In genomic region chr14:16366986-16367385, GRCm38 (mm10) we compare ENCODE assay signal across 8 mouse cellular contexts. TPM values are rescaled to one million over a fixed set of nuclear protein-coding genes. Genes with fewer than 3 reads are reported as not detected.
DNase-seq lines count a peak whose midpoint lies in the region; ATAC-seq and TF ChIP-seq lines count a peak whose summit lies in the region.

No protein-coding gene starts in this region.

- peaks cover 18% of the 10 kb centered on the region for H3K4me1 ChIP-seq in heart, embryonic 12.5 days (replicated peaks)
- peaks cover 0 to 19% of the 10 kb centered on the region in 2 experiments; a peak in 2 of 4 replicates for H3K4me1 ChIP-seq in CH12.LX (ENCODE audit: control insufficient read depth in 1 of 2, insufficient read depth in 2 of 2)
- peaks cover 18% of the 10 kb centered on the region for H3K4me1 ChIP-seq in heart, embryonic 16.5 days (ENCODE audit: control insufficient read depth, insufficient read depth, low read length)
- peaks cover 22% of the 10 kb centered on the region for H3K4me1 ChIP-seq in liver, postnatal 0 days (ENCODE audit: insufficient read depth)

- TF ChIP-seq POLR2A in CH12.LX (IDR thresholded peaks at IDR 0.05; ENCODE audit: low read depth, low read length) = no peak

- in situ Hi-C loops in CH12.LX (cut with MboI; ENCODE audit: low pct_ligation_motif_present, low pct_unique_long_range_greater_than_20kb, low sequenced_read_pairs) = loop anchor here (5.0 to 10.0 kb wide), 2 partner anchors 65 to 122 kb away; partner anchors contain the start of genes Ngly1 and Oxsm

- H3K36me3 ChIP-seq in heart, embryonic 12.5 days = 0 out of 2 replicates have a peak, but pooled peaks cover 6% of the 10 kb centered on the region
- H3K36me3 ChIP-seq in CH12.LX (replicated peaks in 1 of 2; ENCODE audit: control insufficient read depth in 1 of 2, insufficient read depth in 1 of 2, low read length in 1 of 2) = peaks cover 4 to 5% of the 10 kb centered on the region in 2 experiments
- no peaks in the 10 kb centered on the region for H3K36me3 ChIP-seq in heart, embryonic 16.5 days (ENCODE audit: control insufficient read depth, insufficient read depth)
- no peaks in the 10 kb centered on the region; the same call in 1 of the 2 replicates for H3K36me3 ChIP-seq in liver, postnatal 0 days (replicated peaks; ENCODE audit: insufficient read depth, low read length)

- peak overlapping the region; percentile 94 for H3K4me3 ChIP-seq in heart, embryonic 12.5 days
- H3K4me3 ChIP-seq in CH12.LX (replicated peaks in 1 of 3; ENCODE audit: low read depth in 2 of 3, low read length in 2 of 3, poor library complexity in 1 of 3) = peak overlapping the region in 1 of 3 experiments; percentile 87
- H3K4me3 ChIP-seq in heart, embryonic 16.5 days (ENCODE audit: low read length) = peak overlapping the region; percentile 69
- H3K4me3 ChIP-seq in liver, postnatal 0 days (ENCODE audit: low read depth, low read length) = peak overlapping the region; percentile 79

- peaks cover 24% of the 10 kb centered on the region for H3K79me2 ChIP-seq in CH12.LX (replicated peaks; ENCODE audit: control insufficient read depth, extremely low read depth, insufficient read depth, poor library complexity, severe bottlenecking)

- 54% methylated on average over 2 of the region's 2 CpGs for WGBS in heart, embryonic 12.5 days
- 42% methylated on average over 2 of the region's 2 CpGs for WGBS in heart, embryonic 16.5 days
- 25% methylated on average over 2 of the region's 2 CpGs for WGBS in liver, postnatal 0 days (ENCODE audit: insufficient replicate concordance)

- no peak overlapping the region for H3K27ac ChIP-seq in heart, embryonic 12.5 days (ENCODE audit: poor library complexity, severe bottlenecking)
- no peak overlapping the region for H3K27ac ChIP-seq in CH12.LX (ENCODE audit: insufficient read depth, low read depth)
- H3K27ac ChIP-seq in heart, embryonic 16.5 days (ENCODE audit: low read length) = no peak overlapping the region
- peak overlapping the region; percentile 97; the same call in 1 of the 2 replicates for H3K27ac ChIP-seq in liver, postnatal 0 days (ENCODE audit: low read depth)

- no peak for DNase-seq in heart, adult 9 months (ENCODE audit: low spot score in 2 of 2)
- no peak for DNase-seq in CH12.LX (ENCODE audit: extremely low read depth)
- no peak for DNase-seq in liver, postnatal 0 days
- DNase-seq in gastrocnemius, postnatal 25 days = no peak
- DNase-seq in kidney, adult 11 months = no peak

- H3K4me2 ChIP-seq in heart, embryonic 12.5 days = peak overlapping the region; percentile 78
- peak overlapping the region; percentile 65 for H3K4me2 ChIP-seq in CH12.LX (ENCODE audit: insufficient read depth, low read depth, poor library complexity, severe bottlenecking)
- H3K4me2 ChIP-seq in heart, embryonic 16.5 days (ENCODE audit: low read depth, low read length) = peak overlapping the region; percentile 81
- H3K4me2 ChIP-seq in liver, postnatal 0 days (ENCODE audit: low read depth, low read length) = peak overlapping the region; percentile 90

- TF ChIP-seq CTCF in CH12.LX (conservative IDR thresholded peaks at IDR 0.05 in 1 of 2, IDR thresholded peaks at IDR 0.05 in 1 of 2; ENCODE audit: low read depth in 2 of 2, low read length in 2 of 2) = no peak
- 0 out of 2 replicates have a peak, but pooled peaks have one; percentile 8 for TF ChIP-seq CTCF in liver, postnatal 0 days (IDR thresholded peaks at IDR 0.05; ENCODE audit: low read depth)

- TF ChIP-seq RAD21 in CH12.LX (IDR thresholded peaks at IDR 0.05; ENCODE audit: low read depth, low read length) = no peak

- no peak for ATAC-seq in heart, embryonic 12.5 days (ENCODE audit: insufficient number of reproducible peaks, low FRiP score)
- no peak for ATAC-seq in heart, embryonic 16.5 days (replicated peaks; ENCODE audit: extremely low read depth, insufficient read depth, low FRiP score)
- ATAC-seq in liver, postnatal 0 days = no peak
- ATAC-seq in inflammation-experienced regulatory T-cells, adult 6 months = no peak

- no peak for TF ChIP-seq EP300 in CH12.LX (IDR thresholded peaks at IDR 0.05; ENCODE audit: low read length)
- no peak for TF ChIP-seq EP300 in liver, postnatal 0 days (IDR thresholded peaks at IDR 0.05; ENCODE audit: low read depth)

- no peaks in the 10 kb centered on the region for H3K27me3 ChIP-seq in heart, embryonic 12.5 days (replicated peaks)
- no peaks in the 10 kb centered on the region for H3K27me3 ChIP-seq in CH12.LX (replicated peaks)
- H3K27me3 ChIP-seq in heart, embryonic 16.5 days (ENCODE audit: control insufficient read depth, insufficient read depth, low read length) = no peaks in the 10 kb centered on the region
- no peaks in the 10 kb centered on the region for H3K27me3 ChIP-seq in liver, postnatal 0 days (ENCODE audit: insufficient read depth, low read length)

- no peaks in the 10 kb centered on the region for H3K9me3 ChIP-seq in heart, embryonic 12.5 days (replicated peaks)
- no peaks in the 10 kb centered on the region for H3K9me3 ChIP-seq in CH12.LX (replicated peaks; ENCODE audit: low read length)
- H3K9me3 ChIP-seq in heart, embryonic 16.5 days (replicated peaks; ENCODE audit: control insufficient read depth, low read length) = no peaks in the 10 kb centered on the region
- H3K9me3 ChIP-seq in liver, postnatal 0 days (ENCODE audit: low read length) = no peaks in the 10 kb centered on the region

- no peak overlapping the region for H3K9ac ChIP-seq in heart, embryonic 12.5 days
- no peak overlapping the region; the same call in 1 of the 2 replicates for H3K9ac ChIP-seq in CH12.LX (ENCODE audit: insufficient read depth, low read depth)
- peak overlapping the region; percentile 95; the same call in 1 of the 2 replicates for H3K9ac ChIP-seq in heart, embryonic 16.5 days (ENCODE audit: low read length)
- peak overlapping the region; percentile 95 for H3K9ac ChIP-seq in liver, postnatal 0 days (replicated peaks)

- dilution Hi-C loops in CH12.LX (cut with MboI; ENCODE audit: extremely low pct_ligation_motif_present, extremely low pct_unique_long_range_greater_than_20kb, low sequenced_read_pairs) = no loop called here

TF ChIP-seq in CH12.LX, 34 proteins besides CTCF, POLR2A, EP300 and RAD21:
- no peak for TF ChIP-seq MAX (IDR thresholded peaks at IDR 0.05; ENCODE audit: low read length)
- no peak for TF ChIP-seq UBTF (IDR thresholded peaks at IDR 0.05; ENCODE audit: low read depth, low read length)
- no peak for TF ChIP-seq ETS1 (conservative IDR thresholded peaks at IDR 0.05; ENCODE audit: low read depth, low read length)
- no peak for TF ChIP-seq CHD2 (IDR thresholded peaks at IDR 0.05; ENCODE audit: low read length)
- no peak for TF ChIP-seq CHD1 (IDR thresholded peaks at IDR 0.05; ENCODE audit: low read depth, low read length)
- no peak for TF ChIP-seq SIN3A (IDR thresholded peaks at IDR 0.05; ENCODE audit: low read length)
- TF ChIP-seq MXI1 (IDR thresholded peaks at IDR 0.05; ENCODE audit: low read depth, low read length) = no peak
- no peak for TF ChIP-seq USF1 (IDR thresholded peaks at IDR 0.05; ENCODE audit: low read depth, low read length)
- no peak for TF ChIP-seq PAX5 (IDR thresholded peaks at IDR 0.05; ENCODE audit: low read length)
- no peak for TF ChIP-seq MAFK (IDR thresholded peaks at IDR 0.05; ENCODE audit: insufficient replicate concordance, low read length)
- no peak for TF ChIP-seq BHLHE40 (IDR thresholded peaks at IDR 0.05; ENCODE audit: low read depth, low read length)
- no peak for TF ChIP-seq ZNF384 (IDR thresholded peaks at IDR 0.05; ENCODE audit: low read depth, low read length)
- no peak for TF ChIP-seq JUN (IDR thresholded peaks at IDR 0.05; ENCODE audit: insufficient read depth, low read depth, low read length)
- no peak for TF ChIP-seq ZKSCAN1 (IDR thresholded peaks at IDR 0.05; ENCODE audit: borderline replicate concordance, low read depth, low read length)
- TF ChIP-seq POLR2AphosphoS2 (IDR thresholded peaks at IDR 0.05; ENCODE audit: low read depth, low read length) = no peak
- no peak for TF ChIP-seq TBP (conservative IDR thresholded peaks at IDR 0.05; ENCODE audit: low read depth, low read length)
- no peak for TF ChIP-seq ZC3H11A (IDR thresholded peaks at IDR 0.05; ENCODE audit: low read depth, low read length)
- TF ChIP-seq MAZ (IDR thresholded peaks at IDR 0.05; ENCODE audit: low read depth, low read length) = no peak
TF ChIP-seq in CH12.LX: peak in this region for 0.

RNA-seq across cellular contexts. Expression of gene Top2b, which starts 2.0 kb away (rescaled TPM):
- polyA plus RNA-seq in heart, embryonic 12.5 days (2016; fragmentation: Nextera tagmentation; extraction: Ambion mirVana) = 61.7 and 63.8 TPM in 2 replicates
- total RNA-seq in CH12.LX (2012; rRNA removed) (30.5 and 32.4 TPM in 2 replicates), CH12.LX (2014; rRNA removed) (62.4 and 67.4 TPM in 2 replicates)
- 74.0 and 77.9 TPM in 2 replicates for polyA plus RNA-seq in CH12.LX (2012; ENCODE audit: insufficient read length, low read depth)
- 23.4 and 24.9 TPM in 2 replicates for polyA plus RNA-seq in heart, embryonic 16.5 days (2015; fragmentation: Nextera tagmentation; extraction: Ambion mirVana)
- 8.8 and 9.3 TPM in 2 replicates for polyA plus RNA-seq in liver, postnatal 0 days (2015; fragmentation: Nextera tagmentation; extraction: Ambion mirVana)
- 100 to 1,000 TPM in 1 of 3 experiments, 10 to 100 TPM in 2; 58.0 to 117 (median 58.3) TPM for polyA plus RNA-seq in inflammation-experienced regulatory T-cells, adult 6 months (2017; shearing (Covaris generic))
- total RNA-seq in gastrocnemius, postnatal 25 days (2021) = 10 to 100 TPM; 33.6 to 37.2 TPM

Comparison
In these comparisons a context has a peak if more than half of its experiments do, and no peak if none do; other contexts are left out.
1. H3K9ac ChIP-seq: peak in heart, embryonic 16.5 days (single experiment) and liver, postnatal 0 days (single experiment); none in heart, embryonic 12.5 days (single experiment) and CH12.LX (single experiment).
2. Peak in every context shown above with its lines, with median percentiles within 50 percentile points of each other: H3K4me2 ChIP-seq.